Mouse (Mus musculus) adrenal gland (tissue): Measurements from ENCODE around the gene Smg1.

Source experiments
- intact Hi-C: fragments of 180-260 bp; cut with DNase I; formaldehyde crosslinking; loops from one replicate; pipeline ENCODE4 v1.15.1; 2025
- long read RNA-seq, 2 experiments: library from polyadenylated mRNA; unstranded; transcript quantifications; one replicate each; pipeline ENCODE4 v2.0.0; 2020; ENCODE audit warnings: borderline replicate concordance in 1 of 2; ENCODE audit not compliant: insufficient replicate concordance in 1 of 2

Smg1 gene
- long read RNA-seq, experiment 1, partial matches to known transcripts, result 3 of 5 reads
- long read RNA-seq, experiment 1, other reads (novel, unspliced or antisense), result 2 of 5 reads
- long read RNA-seq, experiment 2, partial matches to known transcripts, result 9 of 15 reads
- long read RNA-seq, experiment 2, other reads (novel, unspliced or antisense), result 6 of 15 reads

- intact Hi-C loops, result loop anchor here (5.0 kb wide), 1 partner anchor 34 kb away; no protein-coding TSS in a partner anchor
These were observed at the start of gene Smg1 for GRCm38 (mm10) chr7:118243453-118244385. TSS of gene Smg1 (minus strand) at chr7:118243670.

GRCm38 (mm10) chr7:118283186-118283585 is 39.7 kb upstream of the Smg1 start:
- intact Hi-C loops, result no loop called here

DNA sequence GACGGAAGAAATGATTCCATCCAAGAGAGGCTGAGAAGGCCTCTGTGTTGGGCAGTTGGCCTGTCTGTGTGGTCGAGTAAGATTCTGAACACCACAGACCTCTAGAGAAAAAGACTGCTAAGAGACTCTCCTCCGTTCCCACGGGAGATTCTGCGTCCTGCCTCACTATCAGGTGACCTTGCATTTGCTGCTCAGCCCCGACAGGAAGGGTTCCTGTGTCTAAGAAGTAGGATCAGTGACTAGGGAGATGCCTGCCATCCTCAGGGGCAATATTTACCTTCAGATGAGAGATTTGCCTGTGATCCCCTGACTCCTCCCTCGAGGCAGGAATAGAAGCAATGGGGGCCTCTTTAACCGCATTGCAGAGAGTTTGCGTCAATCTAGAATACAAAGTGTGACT is 39.1 kb upstream of the Smg1 start:
- intact Hi-C loops, result no loop called here

GRCm38 (mm10) chr7:118279521-118279920 is 36.1 kb upstream of the Smg1 start:
- intact Hi-C loops, result loop anchor here (5.0 kb wide), 1 partner anchor 37 kb away; the partner anchor contains the start of gene Smg1

DNA sequence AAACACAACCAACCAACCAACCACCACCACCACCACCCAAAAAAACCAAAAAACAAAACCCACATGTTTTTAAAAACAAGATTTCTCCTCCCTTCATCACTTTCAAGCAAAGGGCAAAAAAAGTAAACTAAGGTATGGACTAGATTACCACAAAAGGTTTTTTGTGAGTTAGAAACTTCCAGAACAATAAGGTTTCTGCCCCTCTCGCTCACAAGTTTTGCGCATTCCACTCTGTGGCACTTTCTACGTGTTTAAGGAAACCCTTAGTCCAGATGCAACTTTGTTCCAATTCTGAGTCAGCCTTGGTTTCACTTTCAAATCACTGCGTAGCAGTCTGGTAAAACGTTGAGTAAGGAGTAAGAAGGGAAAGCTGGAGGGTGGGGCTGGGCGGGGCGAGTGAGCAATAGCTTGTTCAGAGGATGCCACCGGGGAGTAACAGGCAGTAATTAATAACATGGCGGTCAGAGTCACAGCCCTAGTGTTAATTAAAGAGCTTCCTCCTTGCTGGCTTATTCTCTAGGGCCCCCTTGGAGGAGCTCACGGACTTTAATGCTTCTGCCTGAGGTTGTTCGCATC is 34.0 kb upstream of the Smg1 start:
- intact Hi-C loops, result loop anchor here (5.0 kb wide), 1 partner anchor 35 kb away; the partner anchor contains the start of gene Smg1

DNA sequence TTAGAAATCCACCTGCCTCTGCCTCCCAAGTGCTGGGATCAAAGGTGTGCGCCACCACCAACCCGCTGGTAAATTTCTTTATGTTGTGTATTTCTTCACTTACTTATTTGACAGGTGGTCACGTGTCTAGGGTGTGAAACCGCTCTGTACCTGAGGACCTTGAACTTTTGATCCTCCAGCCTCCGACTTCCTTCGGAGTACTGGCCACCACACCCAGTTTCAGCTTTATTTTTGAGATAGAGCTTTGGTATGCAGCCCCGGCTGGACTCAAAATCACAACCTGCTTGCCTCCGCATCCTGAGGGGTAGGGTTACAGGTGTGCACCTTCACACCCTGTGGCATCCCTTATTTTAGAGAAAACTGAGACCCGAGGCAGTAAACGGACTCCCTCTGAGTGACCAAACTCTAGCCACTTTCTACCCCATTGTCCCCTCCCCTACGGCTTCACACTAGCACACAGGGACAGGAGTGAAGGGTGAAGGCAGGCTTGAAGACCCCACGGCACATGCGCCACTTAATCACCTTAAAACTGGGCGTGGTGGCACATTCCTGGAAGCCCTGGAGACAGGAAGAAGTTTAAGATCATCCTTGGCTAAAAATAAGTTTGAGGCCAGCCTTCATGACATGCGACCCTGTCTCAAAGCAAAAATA is 33.3 kb upstream of the Smg1 start:
- intact Hi-C loops, result loop anchor here (5.0 kb wide), 1 partner anchor 35 kb away; the partner anchor contains the start of gene Smg1

DNA sequence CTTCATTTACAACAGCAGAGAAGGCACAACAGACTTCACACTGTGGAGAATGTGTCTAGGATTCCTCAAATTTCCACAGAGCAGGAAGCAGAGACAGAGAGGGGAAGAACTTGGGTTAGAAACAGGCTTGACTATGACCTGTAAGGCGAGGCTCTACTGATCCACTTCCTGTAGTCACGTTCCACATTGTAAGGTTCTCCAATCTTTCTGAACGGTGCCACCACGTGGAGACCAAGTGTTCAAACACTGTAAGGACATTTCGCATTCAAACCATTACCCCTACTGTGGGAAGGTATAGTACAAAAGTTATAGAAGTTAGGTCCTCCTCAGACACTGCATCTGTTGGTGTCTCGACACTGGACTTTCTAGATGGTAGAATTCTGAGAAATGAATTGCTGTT is 31.8 kb upstream of the Smg1 start:
- intact Hi-C loops, result loop anchor here (5.0 kb wide), 1 partner anchor 33 kb away; the partner anchor contains the start of gene Smg1

DNA sequence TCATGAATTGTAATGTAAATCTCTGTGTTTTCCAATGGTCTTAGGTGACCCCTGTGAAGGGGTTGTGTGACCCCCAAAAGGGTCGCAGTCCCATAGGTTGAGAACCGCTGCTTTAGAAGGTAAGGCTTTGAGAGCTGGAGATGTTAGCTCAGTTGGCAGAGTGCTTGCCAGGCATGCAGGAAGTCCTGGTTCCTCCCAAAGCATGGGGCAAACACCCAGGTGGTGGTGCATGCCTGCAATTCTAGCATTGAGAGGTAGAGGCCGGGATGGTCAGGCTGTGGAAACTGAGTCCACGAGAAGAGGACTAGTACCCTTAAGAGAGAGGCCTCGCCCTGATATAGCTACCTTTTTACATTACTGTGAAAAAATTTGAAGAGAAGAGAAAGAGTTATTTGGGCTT is 31.4 kb upstream of the Smg1 start:
- intact Hi-C loops, result loop anchor here (5.0 kb wide), 1 partner anchor 33 kb away; the partner anchor contains the start of gene Smg1

- intact Hi-C loops, result no loop called here
These were observed 30.7 kb upstream of the Smg1 start for GRCm38 (mm10) chr7:118274169-118274568.

DNA sequence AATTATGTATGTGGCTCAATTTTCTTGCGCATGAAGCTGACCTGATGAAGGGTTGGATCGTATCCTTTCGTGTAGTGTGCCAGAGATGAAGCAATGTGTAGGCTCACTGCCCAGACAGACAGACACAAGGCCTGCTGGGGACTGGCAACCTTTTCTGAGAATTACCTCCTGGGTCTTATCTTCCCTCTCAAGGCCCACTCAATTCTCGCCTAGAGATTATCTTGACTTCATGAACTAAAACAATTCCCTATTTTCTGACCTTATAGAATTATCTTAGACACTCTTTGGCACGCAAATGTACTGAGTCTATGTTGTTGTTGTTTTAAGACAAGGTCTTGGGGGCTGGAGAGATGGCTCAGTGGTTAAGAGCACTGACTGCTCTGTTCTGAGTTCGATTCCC is 22.6 kb upstream of the Smg1 start:
- intact Hi-C loops, result no loop called here

GRCm38 (mm10) chr7:118263606-118264005 is 20.1 kb upstream of the Smg1 start:
- intact Hi-C loops, result no loop called here

DNA sequence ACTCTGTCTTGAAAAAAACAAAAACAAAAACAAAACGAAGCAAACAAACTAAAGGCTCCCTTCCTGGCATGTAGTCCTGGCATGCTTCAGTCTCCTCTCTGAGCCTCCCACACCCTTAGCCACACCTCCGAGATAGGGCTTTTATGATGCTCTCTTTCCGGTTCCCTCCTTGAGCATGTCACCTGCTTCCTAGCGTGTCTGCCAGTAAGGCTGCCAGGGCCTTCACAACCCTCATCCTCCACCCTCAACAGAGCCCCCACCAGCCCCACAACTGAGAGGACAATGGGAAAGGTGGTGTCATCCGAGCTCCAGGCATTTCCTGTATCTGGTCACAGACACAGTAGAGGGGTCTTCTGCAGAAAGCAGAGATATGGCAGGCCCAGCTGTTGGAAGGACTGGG is 18.9 kb upstream of the Smg1 start:
- intact Hi-C loops, result no loop called here

DNA sequence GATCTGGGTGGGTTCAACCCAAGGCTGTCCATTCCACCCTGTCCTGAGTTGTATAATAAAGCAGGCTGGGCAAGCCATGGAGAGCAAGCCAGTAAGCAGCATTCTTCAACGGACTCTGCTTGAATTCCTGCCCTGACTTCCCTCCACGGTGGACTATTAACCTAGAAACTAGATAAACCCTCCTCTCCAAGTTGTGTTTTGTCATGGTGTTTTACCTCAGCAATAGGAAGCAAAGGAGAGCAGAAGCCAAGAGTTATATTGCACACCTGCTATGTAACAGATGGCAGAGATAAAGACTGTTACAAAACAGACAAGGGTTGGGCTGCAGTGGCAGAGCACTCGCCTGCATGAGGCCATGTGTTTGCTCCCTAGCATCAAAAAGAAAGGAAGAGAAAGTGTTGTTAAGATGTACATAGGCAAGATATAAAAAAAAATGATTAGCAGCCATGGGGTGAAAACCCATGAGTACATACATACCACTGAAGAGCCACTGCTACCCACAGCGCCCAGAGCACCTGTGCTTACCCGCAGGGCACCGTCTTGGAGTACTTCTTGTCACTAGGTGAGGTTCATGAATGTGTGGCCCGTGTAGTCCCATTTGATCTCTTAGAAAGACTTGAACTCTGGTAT is 16.3 kb upstream of the Smg1 start:
- intact Hi-C loops, result no loop called here

DNA sequence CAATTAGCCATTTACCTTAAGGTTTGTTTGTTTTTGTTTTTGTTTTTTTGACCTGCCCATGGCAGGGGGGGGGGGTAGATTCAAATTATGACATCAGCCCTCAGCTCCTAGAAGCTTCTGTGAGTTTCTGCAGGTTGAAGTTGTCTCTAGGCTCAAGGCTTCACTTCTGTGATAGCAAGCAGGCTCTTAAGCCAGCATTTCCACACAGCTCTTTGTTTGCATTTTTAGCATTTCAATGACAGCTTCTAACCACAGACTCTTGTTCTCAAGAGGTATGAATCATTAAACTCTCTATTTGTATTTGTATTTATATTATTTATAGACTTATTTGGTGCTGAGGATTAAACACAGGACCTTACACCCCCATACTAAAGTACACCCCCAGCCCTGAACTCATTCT is 15.0 kb upstream of the Smg1 start:
- intact Hi-C loops, result no loop called here

- intact Hi-C loops, result no loop called here
These were observed 13.3 kb upstream of the Smg1 start for GRCm38 (mm10) chr7:118256740-118257139.

GRCm38 (mm10) chr7:118254460-118254859 is 11.0 kb upstream of the Smg1 start:
- intact Hi-C loops, result no loop called here

DNA sequence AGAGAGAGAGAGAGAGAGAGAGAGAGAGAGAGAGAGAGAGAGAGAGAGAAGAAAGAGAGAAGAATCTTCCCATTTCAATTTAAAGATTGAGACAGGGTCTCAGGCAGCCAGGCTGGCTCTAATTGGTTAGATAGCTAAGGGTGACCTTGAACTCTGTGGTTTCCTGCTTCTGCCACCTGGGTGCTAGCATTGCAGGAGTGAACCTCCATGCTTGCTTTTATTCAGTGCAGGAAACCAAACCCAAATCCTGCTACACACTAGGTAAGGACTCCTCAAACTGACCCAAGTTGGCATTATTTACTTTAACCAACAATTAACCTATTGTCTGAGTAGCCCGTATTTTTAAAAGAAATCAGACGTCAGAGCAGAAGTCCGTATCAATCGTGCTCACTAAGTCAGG is 10.5 kb upstream of the Smg1 start:
- intact Hi-C loops, result no loop called here

- intact Hi-C loops, result no loop called here
These were observed 9.5 kb upstream of the Smg1 start for GRCm38 (mm10) chr7:118252979-118253378.

DNA sequence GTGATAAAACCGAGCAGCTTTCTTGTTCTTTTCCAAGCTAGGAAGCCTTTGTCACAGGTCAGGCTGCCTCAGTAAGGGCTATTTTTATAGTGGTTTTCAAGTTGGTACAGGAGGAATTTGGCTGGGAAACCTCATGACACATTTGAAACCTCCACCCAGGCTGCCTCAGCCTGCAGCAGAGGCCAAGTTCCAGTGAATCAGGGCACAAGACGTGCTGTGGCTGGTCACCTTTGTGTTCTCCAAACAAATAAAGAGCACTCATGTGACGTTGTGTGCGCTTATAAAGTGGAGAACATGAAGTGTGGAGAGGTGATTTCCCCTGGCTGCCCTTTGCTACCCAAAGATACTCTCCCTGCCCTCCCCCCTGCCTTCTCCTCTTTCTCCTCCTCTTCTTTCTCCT is 8.9 kb upstream of the Smg1 start:
- intact Hi-C loops, result no loop called here

DNA sequence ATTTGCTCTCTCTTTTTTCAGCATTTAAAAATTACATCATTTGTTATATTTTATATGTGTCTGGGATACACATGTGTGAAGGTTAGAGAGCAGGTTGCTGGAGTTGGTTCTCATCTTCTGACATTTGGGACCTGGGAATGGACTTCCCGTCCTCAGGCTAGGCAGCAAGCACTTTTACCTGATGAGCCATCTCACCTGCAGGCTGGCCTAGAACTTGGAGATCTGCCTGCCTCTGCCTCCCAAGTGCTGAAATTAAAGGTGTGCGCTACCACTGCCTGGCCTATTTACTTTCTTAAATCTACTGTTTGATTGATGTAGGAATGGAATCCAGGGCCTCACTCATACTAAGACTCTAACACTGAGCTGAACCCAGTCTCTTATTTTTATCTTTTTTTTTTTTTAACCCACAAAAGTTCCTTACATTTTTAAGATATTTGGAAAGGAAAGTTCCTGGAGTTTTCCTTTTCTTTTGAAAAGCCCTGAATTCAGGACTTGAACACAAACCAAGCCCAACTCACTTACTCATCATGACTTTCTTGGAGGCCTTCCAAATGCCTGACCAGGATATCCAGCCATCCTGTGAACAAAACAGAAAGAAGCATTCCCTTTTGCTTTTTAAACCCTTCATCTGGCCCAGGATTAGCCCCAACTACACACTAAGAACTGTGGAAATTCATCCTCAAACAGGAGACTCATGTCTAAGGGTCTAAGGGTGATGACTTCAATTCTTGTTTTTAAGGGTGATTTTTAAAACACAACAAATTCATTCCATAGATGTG is 8.1 kb upstream of the Smg1 start:
- intact Hi-C loops, result no loop called here
